Mouse (Mus musculus): Measurements from ENCODE around the gene Ctsm.
"Not testable (repeated sequence)": the region's sequence is repeated elsewhere in the genome, so short reads cannot be mapped to it uniquely, and the experiment has no call there.

Ctsm gene

DNA sequence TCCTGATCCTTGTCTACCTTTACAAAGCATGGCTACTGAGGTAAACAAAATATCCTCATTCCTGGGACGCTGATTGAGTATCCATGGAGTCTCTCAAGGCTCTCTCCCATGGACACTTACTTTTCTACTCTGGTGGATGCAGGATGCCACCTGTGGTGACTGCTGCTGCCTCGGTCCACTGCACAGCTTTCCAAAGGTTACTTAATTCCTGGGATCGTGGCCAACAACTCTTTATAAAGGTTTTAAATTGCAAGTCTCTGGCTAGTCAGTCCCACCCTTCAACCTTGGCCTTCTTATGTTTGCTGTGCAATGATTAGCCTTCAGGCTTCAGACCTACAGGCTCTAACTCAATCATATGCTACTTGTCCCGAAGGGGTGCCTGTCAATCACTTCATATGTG, at the start of gene Ctsm:
Gene Ctsm, minus strand, starts transcription at position 209 of the 400 bp plus-strand sequence.
- no peak for DNase-seq (ENCODE audit: low read depth)

GRCm38 (mm10) chr13:61570027-61570426, 28.4 kb upstream of the Ctsm start, which contains the start of gene Cts3:
TSS of gene Cts3 (minus strand) at chr13:61570127.
- no peak for DNase-seq (ENCODE audit: low read depth)

GRCm38 (mm10) chr13:61568074-61568473, 26.4 kb upstream of the Ctsm start, which contains the start of gene Gm49352:
TSS of gene Gm49352 (minus strand) at chr13:61568174.
- DNase-seq (ENCODE audit: low read depth): not testable (repeated sequence)
